Mouse (Mus musculus) limb, embryonic 14.5 days (tissue): ENCODE data around the gene Gapvd1. TPM values are rescaled to one million over a fixed set of nuclear protein-coding genes. Genes with fewer than 3 reads are reported as not detected.

Experiments
- ATAC-seq: fragments of 200-750 bp; cut with Nextera tagmentation; 2 replicates; pipeline ENCODE4 v1.8.0; 2017; ENCODE audit warnings: low read depth, moderate number of reproducible peaks, moderate TSS enrichment; ENCODE audit not compliant: low FRiP score
- DNase-seq: peaks from one replicate; pipeline ENCODE4 v3.0.0-alpha.2; 2015; ENCODE audit warnings: low spot score
- H3K27ac ChIP-seq: fragments of 300-500 bp; sonication (generic); replicated peaks from 2 replicates; pipeline ENCODE4 v1.5.1; 2014; ENCODE audit warnings: low read depth, mild to moderate bottlenecking, low read length, moderate library complexity, mixed read lengths
- H3K27me3 ChIP-seq: fragments of 300-500 bp; sonication (generic); 2 replicates; pipeline ENCODE4 v1.6.1; 2014; ENCODE audit warnings: low read length, mixed read lengths; ENCODE audit not compliant: control insufficient read depth, insufficient read depth
- H3K36me3 ChIP-seq: fragments of 300-500 bp; sonication (generic); 2 replicates; pipeline ENCODE4 v1.6.1; 2014; ENCODE audit warnings: mild to moderate bottlenecking, low read length, moderate library complexity, mixed read lengths; ENCODE audit not compliant: control insufficient read depth, insufficient read depth
- H3K4me1 ChIP-seq: fragments of 300-500 bp; sonication (generic); 2 replicates; pipeline ENCODE4 v1.6.1; 2014; ENCODE audit warnings: antibody characterized with exemption, low read length, mixed read lengths; ENCODE audit not compliant: control insufficient read depth, insufficient read depth
- H3K4me2 ChIP-seq: fragments of 300-500 bp; sonication (generic); replicated peaks from 2 replicates; pipeline ENCODE4 v1.6.1; 2014; ENCODE audit warnings: low read depth, mild to moderate bottlenecking, low read length, moderate library complexity; ENCODE audit not compliant: severe bottlenecking
- H3K4me3 ChIP-seq: fragments of 300-500 bp; sonication (generic); replicated peaks from 2 replicates; pipeline ENCODE4 v1.5.1; 2014; ENCODE audit warnings: low read length
- H3K9ac ChIP-seq: fragments of 300-500 bp; sonication (generic); 2 replicates; pipeline ENCODE4 v1.6.1; 2014; ENCODE audit warnings: mild to moderate bottlenecking, low read depth, low read length, moderate library complexity; ENCODE audit not compliant: severe bottlenecking
- H3K9me3 ChIP-seq: fragments of 300-500 bp; sonication (generic); 2 replicates; pipeline ENCODE4 v1.6.1; 2016; ENCODE audit warnings: low read length; ENCODE audit not compliant: control insufficient read depth
- POLR2A ChIP-seq: fragments of 200-500 bp; IDR thresholded peaks from 2 replicates; pipeline ENCODE4 v1.8.0; 2012; ENCODE audit warnings: inconsistent platforms, mild to moderate bottlenecking, moderate library complexity, borderline replicate concordance; ENCODE audit not compliant: insufficient read depth, insufficient read length; ENCODE audit errors: extremely low read depth
- WGBS: fragments of 180-500 bp; shearing (Covaris S2); extraction: QIAGEN DNeasy Blood & Tissue Kit; methylation state at CpG from one replicate; pipeline ENCODE4 v1.1.7; 2014; 5-methylcytosine and 5-hydroxymethylcytosine counted together
- polyA plus RNA-seq, 2 experiments: library from polyadenylated mRNA; depleted of rRNA in 1 of 2; stranded (reverse) in 1 of 2; unstranded in 1 of 2; fragments of >200 nt; fragmentation: Nextera tagmentation in 1 of 2; extraction: Ambion mirVana in 1 of 2; gene quantifications; 2 replicates each; pipeline versions ENCODE4 v1.2.1 to v1.2.3; 2012 to 2014

The Gapvd1 gene
- polyA plus RNA-seq, 2 experiments, result 41.4 to 84.2 TPM

DNA sequence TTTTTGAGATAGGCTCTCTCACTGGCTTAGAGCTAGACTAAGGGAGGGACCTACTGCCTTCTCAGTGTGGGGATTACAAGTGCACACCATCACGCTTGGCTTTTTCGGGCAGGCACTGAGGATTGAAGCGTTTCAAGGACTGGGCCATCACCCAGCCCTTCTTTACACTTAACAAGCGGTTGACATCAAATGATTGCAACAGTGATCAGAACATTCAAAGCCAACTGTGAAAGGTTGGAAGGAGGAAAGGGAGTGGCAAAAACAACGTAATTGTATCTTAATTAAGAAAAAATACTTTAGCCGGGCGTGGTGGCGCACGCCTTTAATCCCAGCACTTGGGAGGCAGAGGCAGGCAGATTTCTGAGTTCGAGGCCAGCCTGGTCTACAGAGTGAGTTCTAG, 62.2 kb downstream of the Gapvd1 start:
- Histone ChIP-seq H3K4me2 (no peak overlapping the region), H3K9me3 (no peaks in the 10 kb centered on the region), H3K36me3 (peaks cover 88% of the 10 kb centered on the region), H3K27me3 (no peaks in the 10 kb centered on the region), H3K4me3 (no peak overlapping the region), H3K27ac (no peak overlapping the region), H3K4me1 (no peaks in the 10 kb centered on the region), H3K9ac (no peak overlapping the region)
- WGBS, result 98% methylated on average over 10 of the region's 10 CpGs
- no peak for TF ChIP-seq POLR2A
- no peak for DNase-seq
- ATAC-seq, result no peak

GRCm38 (mm10) chr2:34684076-34684870, 70.8 kb downstream of the Gapvd1 start:
- 87% methylated on average over 9 of the region's 9 CpGs for WGBS
- no peaks in the 10 kb centered on the region for H3K9me3 ChIP-seq
- H3K27ac ChIP-seq, result no peak overlapping the region
- H3K4me1 ChIP-seq, result no peaks in the 10 kb centered on the region
- DNase-seq (no peak), ATAC-seq (no peak)
- H3K36me3 ChIP-seq, result peaks cover 73% of the 10 kb centered on the region
- no peak for TF ChIP-seq POLR2A
- H3K4me3 ChIP-seq, result no peak overlapping the region
- H3K27me3 ChIP-seq, result no peaks in the 10 kb centered on the region
- H3K9ac ChIP-seq, result no peak overlapping the region
- no peak overlapping the region for H3K4me2 ChIP-seq

DNA sequence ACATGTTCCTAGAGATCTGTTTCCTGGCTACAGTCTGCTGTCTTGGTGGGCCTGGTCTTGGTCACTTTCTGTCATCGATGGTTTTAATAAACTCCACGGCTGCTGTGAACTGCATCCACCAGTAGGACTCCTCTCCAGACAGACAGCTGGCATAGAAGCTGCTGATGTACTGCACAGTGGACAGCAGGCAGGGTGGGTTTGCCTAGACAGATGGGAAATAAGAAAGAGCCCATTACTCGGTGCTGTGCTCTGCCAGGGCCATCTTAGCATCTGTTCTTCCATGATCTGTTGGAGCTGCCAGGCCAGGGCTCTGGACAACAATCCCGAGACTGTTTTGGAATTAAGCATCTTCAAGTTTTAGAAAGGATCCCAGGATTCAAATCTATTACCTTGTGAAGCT, 77.1 kb downstream of the Gapvd1 start:
- H3K4me2 ChIP-seq, result no peak overlapping the region
- H3K36me3 ChIP-seq, result peaks cover 66% of the 10 kb centered on the region
- no peak for TF ChIP-seq POLR2A
- DNase-seq (no peak), ATAC-seq (no peak)
- H3K27ac ChIP-seq, result no peak overlapping the region
- 88% methylated on average over 4 of the region's 4 CpGs for WGBS
- H3K9me3 ChIP-seq, result no peaks in the 10 kb centered on the region
- H3K4me1 ChIP-seq, result no peaks in the 10 kb centered on the region
- no peak overlapping the region for H3K9ac ChIP-seq
- H3K27me3 ChIP-seq, result no peaks in the 10 kb centered on the region
- H3K4me3 ChIP-seq, result no peak overlapping the region

DNA sequence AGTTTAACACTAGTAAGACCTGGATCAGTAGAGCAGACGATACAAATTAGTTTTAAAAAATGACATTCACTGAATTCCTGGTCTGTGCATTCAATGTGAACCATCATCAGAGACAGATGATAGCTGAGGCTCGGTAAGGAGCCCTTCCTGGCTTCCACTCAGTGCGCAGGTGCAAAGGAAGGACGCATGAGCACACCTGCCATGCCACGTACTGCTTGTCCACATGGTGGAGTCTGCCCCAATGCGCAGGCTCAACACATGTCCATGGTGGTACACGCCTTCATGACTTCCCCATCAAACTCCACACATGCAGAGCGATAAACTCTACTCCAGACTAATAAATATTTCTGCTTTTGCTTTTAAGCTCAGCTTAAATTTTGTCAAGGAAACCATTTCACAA, 78.0 kb downstream of the Gapvd1 start:
- Histone ChIP-seq H3K4me2 (no peak overlapping the region), H3K9ac (no peak overlapping the region), H3K4me1 (no peaks in the 10 kb centered on the region), H3K4me3 (no peak overlapping the region), H3K9me3 (no peaks in the 10 kb centered on the region), H3K36me3 (peaks cover 57% of the 10 kb centered on the region), H3K27ac (no peak overlapping the region), H3K27me3 (no peaks in the 10 kb centered on the region)
- no peak for TF ChIP-seq POLR2A
- ATAC-seq, result no peak
- 95% methylated on average over 8 of the region's 8 CpGs for WGBS
- DNase-seq, result no peak

GRCm38 (mm10) chr2:34673846-34674245, 81.2 kb downstream of the Gapvd1 start:
- no peaks in the 10 kb centered on the region for H3K27me3 ChIP-seq
- H3K4me1 ChIP-seq, result 0 out of 2 replicates have a peak, but pooled peaks cover 2% of the 10 kb centered on the region
- no peak overlapping the region for H3K27ac ChIP-seq
- no peak for TF ChIP-seq POLR2A
- H3K9me3 ChIP-seq, result no peaks in the 10 kb centered on the region
- H3K4me2 ChIP-seq, result no peak overlapping the region
- peaks cover 47% of the 10 kb centered on the region for H3K36me3 ChIP-seq
- DNase-seq, result no peak
- ATAC-seq, result no peak
- H3K4me3 ChIP-seq, result no peak overlapping the region
- H3K9ac ChIP-seq, result no peak overlapping the region
- WGBS, result 90% methylated on average over 11 of the region's 11 CpGs
